ENCODE assay signal across 9 mouse cellular contexts in the genomic region with DNA sequence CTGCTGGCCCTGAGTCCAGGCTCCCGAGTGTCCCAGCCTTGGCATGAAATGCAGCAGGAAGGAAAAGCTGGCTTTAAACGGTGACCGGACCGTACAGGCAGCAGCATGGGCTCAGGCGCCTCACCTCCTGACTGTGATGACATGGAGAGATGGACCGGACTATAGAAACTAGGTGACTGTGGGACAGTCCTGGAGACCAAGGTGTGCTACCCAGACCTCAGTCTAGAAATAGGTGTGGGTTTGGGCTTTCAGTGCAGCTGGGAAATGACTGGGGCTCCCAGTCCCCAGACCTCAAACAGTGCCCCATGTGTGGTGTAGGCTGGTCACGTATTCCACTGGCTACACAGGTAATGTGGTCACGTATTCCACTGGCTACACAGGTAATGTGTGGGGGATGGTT. TPM values are rescaled to one million over a fixed set of nuclear protein-coding genes. Genes with fewer than 3 reads are reported as not detected.
DNase-seq lines count a peak whose midpoint lies in the region; ATAC-seq lines count a peak whose summit lies in the region.
"Had no signal": no experiment of that assay in that cellular context is flagged by ENCODE, and none has a peak within 500 bp of the region (broad histone marks: within the 10 kb centered on the region; RNA-seq: fewer than 3 reads in every experiment).

No protein-coding gene starts in this region.

- H3K9me3 ChIP-seq in heart, embryonic 10.5 days = no peaks in the 10 kb centered on the region
- no peaks in the 10 kb centered on the region for H3K9me3 ChIP-seq in liver, embryonic 11.5 days (ENCODE audit: control insufficient read depth, low read length)
- H3K9me3 ChIP-seq in embryonic facial prominence, embryonic 15.5 days (replicated peaks) = no peaks in the 10 kb centered on the region

- no peaks in the 10 kb centered on the region for H3K27me3 ChIP-seq in heart, embryonic 10.5 days (ENCODE audit: insufficient read depth, poor library complexity, severe bottlenecking)
- no peaks in the 10 kb centered on the region for H3K27me3 ChIP-seq in liver, embryonic 11.5 days (replicated peaks; ENCODE audit: control insufficient read depth, insufficient read depth, low read length)
- H3K27me3 ChIP-seq in embryonic facial prominence, embryonic 15.5 days = no peaks in the 10 kb centered on the region

- peak overlapping the region; percentile 58 for H3K4me2 ChIP-seq in liver, embryonic 11.5 days
- no peak overlapping the region for H3K4me2 ChIP-seq in embryonic facial prominence, embryonic 15.5 days (replicated peaks)

- peak overlapping the region; percentile 55 for H3K9ac ChIP-seq in liver, embryonic 11.5 days (ENCODE audit: low read depth, low read length)
- H3K9ac ChIP-seq in embryonic facial prominence, embryonic 15.5 days = no peak overlapping the region

- peaks cover 42% of the 10 kb centered on the region for H3K4me1 ChIP-seq in heart, embryonic 10.5 days
- peaks cover 51% of the 10 kb centered on the region for H3K4me1 ChIP-seq in liver, embryonic 11.5 days (replicated peaks; ENCODE audit: control insufficient read depth, insufficient read depth, low read length)
- H3K4me1 ChIP-seq in embryonic facial prominence, embryonic 15.5 days = peaks cover 39% of the 10 kb centered on the region

- no peak overlapping the region for H3K4me3 ChIP-seq in heart, embryonic 10.5 days
- H3K4me3 ChIP-seq in liver, embryonic 11.5 days (ENCODE audit: low read depth, low read length) = no peak overlapping the region
- H3K4me3 ChIP-seq in embryonic facial prominence, embryonic 15.5 days (replicated peaks) = no peak overlapping the region

- no peak for ATAC-seq in liver, embryonic 11.5 days (replicated peaks; ENCODE audit: low FRiP score)
- no peak for ATAC-seq in embryonic facial prominence, embryonic 15.5 days (ENCODE audit: insufficient number of reproducible peaks, low FRiP score, low TSS enrichment, low read depth)
- 0 out of 2 replicates have a peak, but pooled peaks have one; percentile 7 for ATAC-seq in megakaryocyte, adult 5-6 weeks (ENCODE audit: poor library complexity, severe bottlenecking)

- peaks cover 62% of the 10 kb centered on the region for H3K36me3 ChIP-seq in heart, embryonic 10.5 days
- peaks cover 25% of the 10 kb centered on the region for H3K36me3 ChIP-seq in liver, embryonic 11.5 days (ENCODE audit: control insufficient read depth, insufficient read depth, low read length)
- peaks cover 65% of the 10 kb centered on the region for H3K36me3 ChIP-seq in embryonic facial prominence, embryonic 15.5 days

- H3K27ac ChIP-seq in heart, embryonic 10.5 days = peak overlapping the region; percentile 77
- H3K27ac ChIP-seq in liver, embryonic 11.5 days (ENCODE audit: low read depth, low read length) = peak overlapping the region; percentile 94
- peak overlapping the region; percentile 75 for H3K27ac ChIP-seq in embryonic facial prominence, embryonic 15.5 days (replicated peaks)

- intact Hi-C loops in heart, postnatal 25 days (cut with DNase I) = loop anchor here (2.0 to 5.0 kb wide), 2 partner anchors 32 to 99 kb away; a partner anchor contains a TSS

- 75% methylated on average over 8 of the region's 8 CpGs for WGBS in heart, embryonic 10.5 days
- 70% methylated on average over 8 of the region's 8 CpGs for WGBS in liver, embryonic 11.5 days
- WGBS in embryonic facial prominence, embryonic 15.5 days = 79% methylated on average over 8 of the region's 8 CpGs

- no peak for DNase-seq in heart, embryonic 10.5 days (ENCODE audit: low spot score)
- DNase-seq in heart, postnatal 25 days (ENCODE audit: low spot score) = no peak
- no peak for DNase-seq in liver, embryonic 11.5 days (ENCODE audit: low spot score)
- DNase-seq in liver = no peak
- DNase-seq in Muller cell, postnatal 12 days (ENCODE audit: inconsistent ontology term) = no peak
- DNase-seq in thymus, postnatal 4 days = no peak
- DNase-seq: cerebellum, adult 8-10 months had no signal

RNA-seq across cellular contexts. Expression of a gene that starts 16.6 kb away (rescaled TPM):
- 58.7 and 77.1 TPM in 2 replicates for polyA plus RNA-seq in heart, embryonic 10.5 days (2016; fragmentation: Nextera tagmentation; extraction: Ambion mirVana)
- 1 to 10 TPM; 5.1 to 5.7 TPM for total RNA-seq in heart, postnatal 25 days (2021)
- 70.3 and 75.6 TPM in 2 replicates for polyA plus RNA-seq in liver, embryonic 11.5 days (2014; fragmentation: Nextera tagmentation; extraction: Ambion mirVana)
- 90.1 and 91.9 TPM in 2 replicates for polyA plus RNA-seq in embryonic facial prominence, embryonic 15.5 days (2015; fragmentation: Nextera tagmentation; extraction: Ambion mirVana)
- total RNA-seq in megakaryocyte, adult 5-6 weeks (2015) = 30.6 and 45.3 TPM in 2 replicates
- total RNA-seq in megakaryocyte, adult 5-6 weeks (2017) = 19.1 and 24.0 TPM in 2 replicates

RNA-seq across cellular contexts. Expression of a gene that starts 31.3 kb away (rescaled TPM):
- polyA plus RNA-seq in heart, embryonic 10.5 days (2016; fragmentation: Nextera tagmentation; extraction: Ambion mirVana) = 31.6 and 33.0 TPM in 2 replicates
- total RNA-seq in heart, postnatal 25 days (2021) = 10 to 100 TPM; 29.1 to 37.9 TPM
- polyA plus RNA-seq in liver, embryonic 11.5 days (2014; fragmentation: Nextera tagmentation; extraction: Ambion mirVana) = 37.5 and 46.1 TPM in 2 replicates
- 49.6 and 54.9 TPM in 2 replicates for polyA plus RNA-seq in embryonic facial prominence, embryonic 15.5 days (2015; fragmentation: Nextera tagmentation; extraction: Ambion mirVana)
- total RNA-seq in megakaryocyte, adult 5-6 weeks (2015) = 93.8 and 97.0 TPM in 2 replicates
- 87.1 and 107 TPM in 2 replicates for total RNA-seq in megakaryocyte, adult 5-6 weeks (2017)

RNA-seq across cellular contexts. Expression of a gene that starts 32.2 kb away (rescaled TPM):
- 37.5 and 41.2 TPM in 2 replicates for polyA plus RNA-seq in heart, embryonic 10.5 days (2016; fragmentation: Nextera tagmentation; extraction: Ambion mirVana)
- total RNA-seq in heart, postnatal 25 days (2021) = 10 to 100 TPM; 31.3 to 35.2 TPM
- 81.2 and 96.5 TPM in 2 replicates for polyA plus RNA-seq in liver, embryonic 11.5 days (2014; fragmentation: Nextera tagmentation; extraction: Ambion mirVana)
- 54.9 and 57.6 TPM in 2 replicates for polyA plus RNA-seq in embryonic facial prominence, embryonic 15.5 days (2015; fragmentation: Nextera tagmentation; extraction: Ambion mirVana)
- total RNA-seq in megakaryocyte, adult 5-6 weeks (2015) = 169 and 170 TPM in 2 replicates
- 204 and 225 TPM in 2 replicates for total RNA-seq in megakaryocyte, adult 5-6 weeks (2017)

RNA-seq across cellular contexts. Expression of a gene that starts 46.8 kb away (rescaled TPM):
- polyA plus RNA-seq in heart, embryonic 10.5 days (2016; fragmentation: Nextera tagmentation; extraction: Ambion mirVana) = not detected in 2 replicates
- not detected for total RNA-seq in heart, postnatal 25 days (2021)
- polyA plus RNA-seq in liver, embryonic 11.5 days (2014; fragmentation: Nextera tagmentation; extraction: Ambion mirVana) = not detected in 2 replicates
- not detected in 2 replicates for polyA plus RNA-seq in embryonic facial prominence, embryonic 15.5 days (2015; fragmentation: Nextera tagmentation; extraction: Ambion mirVana)
- total RNA-seq in megakaryocyte, adult 5-6 weeks (2015) = 0.16 and 0.30 TPM in 2 replicates
- 0.24 and 0.84 TPM in 2 replicates for total RNA-seq in megakaryocyte, adult 5-6 weeks (2017)

RNA-seq across cellular contexts. Expression of a gene that starts 51.8 kb away (rescaled TPM):
- not detected in 2 replicates for polyA plus RNA-seq in heart, embryonic 10.5 days (2016; fragmentation: Nextera tagmentation; extraction: Ambion mirVana)
- total RNA-seq in heart, postnatal 25 days (2021) = not detected
- 0.12 TPM in 1 of 2 replicates, not detected in the other for polyA plus RNA-seq in liver, embryonic 11.5 days (2014; fragmentation: Nextera tagmentation; extraction: Ambion mirVana)
- polyA plus RNA-seq in embryonic facial prominence, embryonic 15.5 days (2015; fragmentation: Nextera tagmentation; extraction: Ambion mirVana) = 0.37 and 0.38 TPM in 2 replicates
- not detected in 2 replicates for total RNA-seq in megakaryocyte, adult 5-6 weeks (2015)
- total RNA-seq in megakaryocyte, adult 5-6 weeks (2017) = not detected in 2 replicates
